Mouse (Mus musculus) bone marrow, adult 2 months (tissue): Measurements from ENCODE around the gene Ipcef1. TPM values are rescaled to one million over a fixed set of nuclear protein-coding genes. Genes with fewer than 3 reads are reported as not detected.

ENCODE experiments used
- H3K27ac ChIP-seq: fragments of 200-500 bp; 2 replicates; pipeline ENCODE4 v1.5.1; 2012; ENCODE audit warnings: low read depth, mild to moderate bottlenecking, control low read depth, inconsistent platforms, low read length; ENCODE audit not compliant: control insufficient read depth, poor library complexity, insufficient read depth
- H3K4me1 ChIP-seq: fragments of 200-500 bp; 2 replicates; pipeline ENCODE4 v1.6.1; 2011; ENCODE audit warnings: low read length; ENCODE audit not compliant: control insufficient read depth, insufficient read depth
- H3K4me3 ChIP-seq: fragments of 200-500 bp; replicated peaks from 2 replicates; pipeline ENCODE3; 2011; ENCODE audit warnings: mild to moderate bottlenecking, low read depth, low read length, control low read depth; ENCODE audit not compliant: control insufficient read depth
- CTCF ChIP-seq: fragments of 200-500 bp; IDR thresholded peaks from 2 replicates; pipeline ENCODE4 v1.5.1; 2011; ENCODE audit warnings: low read length, control low read depth; ENCODE audit not compliant: control insufficient read depth, insufficient read depth
- POLR2A ChIP-seq: fragments of 200-500 bp; IDR thresholded peaks from 2 replicates; pipeline ENCODE4 v1.6.1; 2011; ENCODE audit warnings: low read depth, mild to moderate bottlenecking, control low read depth, low read length, borderline replicate concordance; ENCODE audit not compliant: control insufficient read depth
- WGBS: fragments of 180-500 bp; shearing (Covaris S2); methylation state at CpG from one replicate; pipeline ENCODE4 v1.1.7; 2018; 5-methylcytosine and 5-hydroxymethylcytosine counted together
- polyA plus RNA-seq: library from polyadenylated mRNA; stranded (reverse); fragments of >200 nt; gene quantifications from 2 replicates; pipeline ENCODE4 v1.2.4, GENCODE M21; 2011; ENCODE audit warnings: low replicate concordance; ENCODE audit not compliant: missing spikeins, insufficient read depth, insufficient read length

The Ipcef1 gene
- polyA plus RNA-seq, 1 experiment, result 13.4 TPM

GRCm38 (mm10) chr10:7069090-7069489, 16.8 kb upstream of the Ipcef1 start:
- TF ChIP-seq CTCF (no peak), POLR2A (no peak)
- no peak overlapping the region for H3K4me3 ChIP-seq
- peaks cover 1% of the 10 kb centered on the region; the same call in 1 of the 2 replicates for H3K4me1 ChIP-seq
- WGBS, result 72% methylated on average over 2 of the region's 2 CpGs
- H3K27ac ChIP-seq, result no peak overlapping the region

- Histone ChIP-seq H3K4me1 (peaks cover 1% of the 10 kb centered on the region; the same call in 1 of the 2 replicates), H3K4me3 (no peak overlapping the region), H3K27ac (no peak overlapping the region)
- no peak for TF ChIP-seq CTCF
- no peak for TF ChIP-seq POLR2A
- 69% methylated on average over 12 of the region's 12 CpGs for whole genome bisulfite sequencing
Observed at GRCm38 (mm10) chr10:7068608-7069007, 16.3 kb upstream of the Ipcef1 start.

- no peak for TF ChIP-seq POLR2A
- no peak for TF ChIP-seq CTCF
- Histone ChIP-seq H3K4me1 (peaks cover 1% of the 10 kb centered on the region; the same call in 1 of the 2 replicates), H3K27ac (peak overlapping the region; percentile 86), H3K4me3 (peak overlapping the region; percentile 72)
- WGBS, result 26% methylated on average over 9 of the region's 9 CpGs
Observed at GRCm38 (mm10) chr10:7063752-7064457, 11.6 kb upstream of the Ipcef1 start.

- H3K4me1 ChIP-seq, result peaks cover 1% of the 10 kb centered on the region; the same call in 1 of the 2 replicates
- no peak overlapping the region for H3K27ac ChIP-seq
- peak overlapping the region; percentile 72 for H3K4me3 ChIP-seq
- 2% methylated on average over 7 of the region's 7 CpGs for WGBS
- TF ChIP-seq CTCF (no peak), POLR2A (no peak)
Observed at GRCm38 (mm10) chr10:7062993-7063392, 10.7 kb upstream of the Ipcef1 start.

GRCm38 (mm10) chr10:7060326-7060725, 8.0 kb upstream of the Ipcef1 start:
- no peak overlapping the region for H3K4me3 ChIP-seq
- no peak for TF ChIP-seq POLR2A
- TF ChIP-seq CTCF, result no peak
- H3K4me1 ChIP-seq, result peaks cover 1% of the 10 kb centered on the region; the same call in 1 of the 2 replicates
- 66% methylated on average over 5 of the region's 5 CpGs for WGBS
- H3K27ac ChIP-seq, result no peak overlapping the region

- no peak for TF ChIP-seq CTCF
- TF ChIP-seq POLR2A, result no peak
- no peaks in the 10 kb centered on the region; the same call in 1 of the 2 replicates for H3K4me1 ChIP-seq
- 68% methylated on average over 1 of the region's 1 CpGs for WGBS
- H3K4me3 ChIP-seq, result no peak overlapping the region
- H3K27ac ChIP-seq, result no peak overlapping the region
Observed at GRCm38 (mm10) chr10:7057546-7057945, 5.3 kb upstream of the Ipcef1 start.

- H3K4me3 ChIP-seq, result no peak overlapping the region
- TF ChIP-seq CTCF, result no peak
- no peak for TF ChIP-seq POLR2A
- 80% methylated on average over 6 of the region's 6 CpGs for WGBS
Observed at GRCm38 (mm10) chr10:7054560-7055205, 2.4 kb upstream of the Ipcef1 start.

GRCm38 (mm10) chr10:7049901-7050300, 2.4 kb downstream of the Ipcef1 start:
- Histone ChIP-seq H3K4me1 (no peaks in the 10 kb centered on the region; the same call in 1 of the 2 replicates), H3K4me3 (no peak overlapping the region), H3K27ac (no peak overlapping the region)
- 5% methylated on average over 3 of the region's 3 CpGs for WGBS
- TF ChIP-seq CTCF (no peak), POLR2A (no peak)

More at GRCm38 (mm10) chr10:7054560-7055205, 2.4 kb upstream of the Ipcef1 start:
- no peak overlapping the region for H3K27ac ChIP-seq
- H3K4me1 ChIP-seq, result no peaks in the 10 kb centered on the region; the same call in 1 of the 2 replicates
